Mouse (Mus musculus): Measurements from ENCODE around the gene Mrpl39. TPM values are rescaled to one million over a fixed set of nuclear protein-coding genes. Genes with fewer than 3 reads are reported as not detected.

Mrpl39 gene
- polyA plus RNA-seq, 1 experiment from 2014 or later: 56.2 TPM

DNA sequence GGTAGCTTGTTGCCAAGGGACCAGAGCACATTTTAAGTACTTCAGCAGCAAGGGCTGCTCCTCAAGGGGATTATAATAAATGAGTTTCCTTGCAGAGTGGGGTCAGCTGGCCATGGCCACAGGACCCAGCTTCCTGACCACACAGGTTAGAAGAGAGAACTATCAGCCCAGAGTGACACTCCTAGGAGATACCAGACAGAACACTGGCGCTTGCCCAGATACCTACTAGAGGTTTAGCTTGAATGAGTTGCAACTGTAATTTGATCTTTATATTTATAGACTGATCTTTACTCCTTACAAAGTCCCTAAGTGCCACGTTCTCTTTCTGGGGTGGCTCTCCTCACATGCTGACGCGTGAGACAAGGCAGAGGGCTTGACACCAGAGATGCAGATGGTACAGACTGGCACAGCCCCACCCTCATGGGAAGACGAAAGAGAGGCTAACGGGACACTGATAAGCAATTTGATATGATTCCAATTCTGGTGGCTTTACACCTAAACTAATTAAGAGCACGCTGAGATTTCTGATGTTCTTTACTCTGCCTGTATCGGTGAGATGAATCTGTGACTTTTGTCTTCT is 30.8 kb downstream of the Mrpl39 start:
- Histone ChIP-seq H3K9me3 (ENCODE audit: control insufficient read depth, low read length) (no peaks in the 10 kb centered on the region), H3K27me3 (ENCODE audit: control insufficient read depth, insufficient read depth, low read length) (peaks cover 4% of the 10 kb centered on the region; the same call in 1 of the 2 replicates), H3K27ac (ENCODE audit: low read depth, low read length) (no peak overlapping the region), H3K4me2 (replicated peaks; ENCODE audit: low read depth, low read length) (no peak overlapping the region), H3K36me3 (ENCODE audit: control insufficient read depth, insufficient read depth, low read length) (no peaks in the 10 kb centered on the region), H3K4me3 (ENCODE audit: low read depth, low read length) (no peak overlapping the region), H3K4me1 (replicated peaks; ENCODE audit: control insufficient read depth, insufficient read depth, low read length) (no peaks in the 10 kb centered on the region; the same call in 1 of the 2 replicates), H3K9ac (ENCODE audit: low read depth, low read length) (no peak overlapping the region)
- 79% methylated on average over 8 of the region's 8 CpGs for WGBS
- no peak for DNase-seq (ENCODE audit: low spot score)
- ATAC-seq (ENCODE audit: low FRiP score): no peak

DNA sequence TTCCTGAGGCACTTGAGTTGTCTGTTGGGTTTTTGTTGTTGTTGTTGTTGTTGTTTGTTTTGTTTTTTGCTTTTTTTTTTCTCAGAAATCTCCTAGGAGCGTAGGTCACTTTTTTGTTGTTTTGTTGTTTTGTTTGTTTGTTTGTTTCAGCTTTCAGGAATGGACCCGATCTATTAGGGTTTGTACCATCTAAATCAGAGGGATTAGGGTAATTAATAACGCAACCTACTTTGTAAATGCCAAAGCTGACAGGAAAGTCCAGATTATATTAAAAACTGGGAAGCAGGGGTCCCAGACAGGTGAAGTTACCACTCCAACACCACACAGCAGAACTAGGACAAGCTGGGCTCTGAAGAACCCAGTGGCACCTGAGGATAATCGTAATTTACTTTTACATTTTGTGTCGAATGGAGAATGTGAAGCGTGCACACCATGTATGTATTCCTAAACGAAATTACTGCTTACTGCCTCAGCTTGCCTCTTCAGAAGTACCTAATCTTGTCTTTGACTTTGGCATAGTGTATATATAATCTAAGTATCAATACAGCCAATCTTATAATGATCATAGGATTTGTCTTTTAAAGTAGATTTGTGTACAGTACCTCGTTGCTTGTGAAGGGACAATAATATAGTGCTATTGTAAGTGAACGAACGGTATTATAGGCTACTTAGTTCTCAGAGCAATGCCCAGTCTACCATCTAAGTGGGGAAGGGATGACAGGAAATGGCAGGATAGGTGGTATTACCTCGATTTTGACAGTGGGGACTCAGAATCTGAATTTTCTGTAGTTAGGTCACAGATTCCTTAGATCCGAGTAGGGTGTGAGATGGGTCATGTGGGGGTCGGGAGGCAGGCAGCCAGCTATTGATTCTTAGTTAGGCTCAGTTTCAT is 31.5 kb downstream of the Mrpl39 start:
- H3K9ac ChIP-seq (ENCODE audit: low read depth, low read length): no peak overlapping the region
- 66% methylated on average over 13 of the region's 13 CpGs for WGBS
- H3K4me2 ChIP-seq (replicated peaks; ENCODE audit: low read depth, low read length): peak overlapping the region; percentile 95; the same call in 1 of the 2 replicates
- no peaks in the 10 kb centered on the region for H3K9me3 ChIP-seq (ENCODE audit: control insufficient read depth, low read length)
- DNase-seq (ENCODE audit: low spot score) (peak; percentile 6), ATAC-seq (ENCODE audit: low FRiP score) (no peak)
- H3K36me3 ChIP-seq (ENCODE audit: control insufficient read depth, insufficient read depth, low read length): no peaks in the 10 kb centered on the region
- no peak overlapping the region for H3K27ac ChIP-seq (ENCODE audit: low read depth, low read length)
- peak overlapping the region; percentile 53; the same call in 1 of the 2 replicates for H3K4me3 ChIP-seq (ENCODE audit: low read depth, low read length)
- no peaks in the 10 kb centered on the region; the same call in 1 of the 2 replicates for H3K4me1 ChIP-seq (replicated peaks; ENCODE audit: control insufficient read depth, insufficient read depth, low read length)
- H3K27me3 ChIP-seq (ENCODE audit: control insufficient read depth, insufficient read depth, low read length): peaks cover 4% of the 10 kb centered on the region; the same call in 1 of the 2 replicates

DNA sequence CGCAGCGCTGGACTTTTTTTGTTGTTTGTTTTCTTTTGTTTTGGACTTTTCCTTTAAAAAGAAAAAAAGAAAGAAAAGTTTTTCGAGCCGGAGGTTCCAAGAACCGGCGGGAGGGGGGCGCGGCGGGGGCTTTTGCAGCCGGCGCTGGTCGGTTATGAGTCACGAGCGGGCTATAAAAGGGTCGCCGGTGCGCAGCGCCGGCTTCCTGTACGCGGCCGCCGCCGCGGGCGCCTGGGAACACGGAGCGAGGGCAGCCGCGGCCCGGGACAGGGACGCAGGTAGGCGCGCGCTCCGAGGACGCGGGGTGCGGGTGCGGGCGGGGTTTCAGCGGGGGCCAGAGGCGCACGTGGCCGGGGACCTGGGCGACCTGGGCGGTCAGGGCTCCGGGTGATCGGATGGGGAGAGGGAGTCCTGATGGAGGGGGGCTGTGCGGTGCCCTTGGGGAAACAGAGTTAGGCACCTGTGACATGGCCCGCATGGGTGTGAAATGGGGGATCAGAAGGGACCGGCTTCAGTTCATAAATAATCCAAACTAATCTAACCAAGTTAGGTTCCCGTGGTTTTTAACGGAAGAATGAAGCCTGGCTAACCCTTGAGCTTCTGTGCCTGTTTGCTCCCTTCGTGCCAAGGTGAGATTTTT is 32.3 kb downstream of the Mrpl39 start:
- Histone ChIP-seq H3K27me3 (ENCODE audit: control insufficient read depth, insufficient read depth, low read length) (peaks cover 4% of the 10 kb centered on the region; the same call in 1 of the 2 replicates), H3K4me3 (ENCODE audit: low read depth, low read length) (peak overlapping the region; percentile 53), H3K4me2 (replicated peaks; ENCODE audit: low read depth, low read length) (peak overlapping the region; percentile 95), H3K9me3 (ENCODE audit: control insufficient read depth, low read length) (no peaks in the 10 kb centered on the region), H3K36me3 (ENCODE audit: control insufficient read depth, insufficient read depth, low read length) (no peaks in the 10 kb centered on the region), H3K9ac (ENCODE audit: low read depth, low read length) (peak overlapping the region; percentile 44), H3K27ac (ENCODE audit: low read depth, low read length) (no peak overlapping the region), H3K4me1 (replicated peaks; ENCODE audit: control insufficient read depth, insufficient read depth, low read length) (no peaks in the 10 kb centered on the region; the same call in 1 of the 2 replicates)
- peak; percentile 88 for ATAC-seq (ENCODE audit: low FRiP score)
- WGBS: under 1% methylated on average over 55 of the region's 55 CpGs
- DNase-seq (ENCODE audit: low spot score): peak; percentile 63

DNA sequence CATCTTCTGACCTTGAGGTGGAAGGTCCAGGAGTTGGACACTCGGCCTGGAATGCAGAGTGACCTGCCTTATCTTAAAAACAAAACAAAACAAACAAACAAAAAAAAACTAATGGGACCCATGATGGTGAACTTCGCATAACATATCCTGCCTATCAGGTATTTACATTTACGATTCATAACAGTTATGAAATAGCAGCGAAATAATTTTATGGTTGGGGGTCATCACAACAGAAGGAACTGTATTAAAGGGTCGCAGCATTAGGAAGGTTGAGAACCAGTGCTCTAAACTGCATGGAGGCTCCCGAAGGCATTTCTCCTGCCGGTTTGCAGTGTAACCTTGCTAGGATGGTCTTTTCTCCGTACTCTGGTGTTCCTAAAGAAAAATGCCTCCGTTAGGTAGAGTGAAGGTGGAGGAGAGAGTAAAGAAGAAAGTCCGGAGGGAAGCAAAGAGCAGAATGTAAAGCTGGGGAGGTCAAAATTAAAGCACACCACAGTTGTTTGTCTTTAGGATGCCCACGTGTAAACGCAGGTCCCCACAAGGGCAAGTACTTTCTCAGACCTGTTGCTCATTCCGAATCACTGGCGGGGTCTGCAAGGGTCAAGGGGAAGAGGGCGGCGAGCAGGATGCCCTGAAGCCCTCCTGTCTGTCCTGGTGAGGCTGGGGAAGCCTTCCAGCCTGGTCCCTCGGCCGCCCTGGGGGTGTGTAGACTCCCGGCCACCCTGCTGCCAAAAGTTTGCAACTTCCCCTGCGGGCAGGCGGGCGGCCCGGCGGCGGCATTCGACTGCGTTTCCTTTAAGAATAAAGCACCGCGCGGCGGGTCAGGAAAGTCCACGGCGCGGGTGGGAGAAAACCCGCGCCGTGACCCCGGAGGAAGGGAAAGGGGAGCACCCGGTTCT is 33.1 kb downstream of the Mrpl39 start:
- Histone ChIP-seq H3K4me1 (replicated peaks; ENCODE audit: control insufficient read depth, insufficient read depth, low read length) (no peaks in the 10 kb centered on the region; the same call in 1 of the 2 replicates), H3K27ac (ENCODE audit: low read depth, low read length) (no peak overlapping the region), H3K9ac (ENCODE audit: low read depth, low read length) (peak overlapping the region; percentile 44), H3K27me3 (ENCODE audit: control insufficient read depth, insufficient read depth, low read length) (peaks cover 4% of the 10 kb centered on the region; the same call in 1 of the 2 replicates), H3K4me3 (ENCODE audit: low read depth, low read length) (peak overlapping the region; percentile 53), H3K4me2 (replicated peaks; ENCODE audit: low read depth, low read length) (peak overlapping the region; percentile 95), H3K9me3 (ENCODE audit: control insufficient read depth, low read length) (no peaks in the 10 kb centered on the region), H3K36me3 (ENCODE audit: control insufficient read depth, insufficient read depth, low read length) (no peaks in the 10 kb centered on the region)
- WGBS: 12% methylated on average over 39 of the region's 39 CpGs
- DNase-seq (ENCODE audit: low spot score) (peak; percentile 52), ATAC-seq (ENCODE audit: low FRiP score) (peak; percentile 65)

DNA sequence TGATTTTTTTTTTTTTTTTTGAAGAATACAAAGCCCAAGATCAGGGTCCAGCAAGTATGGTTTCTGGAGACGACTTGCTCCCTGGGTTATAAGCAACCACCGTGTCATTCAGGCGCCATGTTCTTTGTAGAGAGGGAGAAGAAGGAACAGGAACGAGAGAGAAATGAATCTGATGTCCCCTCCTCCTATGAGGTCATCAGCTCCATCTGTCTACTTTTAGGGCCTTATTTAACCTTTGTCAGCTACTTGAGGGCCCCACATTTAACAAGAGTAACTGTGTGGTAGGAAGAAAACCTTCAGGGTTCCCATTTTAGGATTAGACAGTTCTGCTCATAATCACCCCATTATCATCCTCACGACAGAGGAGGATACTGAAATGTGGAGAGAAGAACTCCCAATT is 34.5 kb downstream of the Mrpl39 start:
- Histone ChIP-seq H3K27ac (ENCODE audit: low read depth, low read length) (no peak overlapping the region), H3K4me2 (replicated peaks; ENCODE audit: low read depth, low read length) (no peak overlapping the region), H3K9ac (ENCODE audit: low read depth, low read length) (no peak overlapping the region), H3K27me3 (ENCODE audit: control insufficient read depth, insufficient read depth, low read length) (peaks cover 4% of the 10 kb centered on the region; the same call in 1 of the 2 replicates), H3K4me3 (ENCODE audit: low read depth, low read length) (no peak overlapping the region), H3K4me1 (replicated peaks; ENCODE audit: control insufficient read depth, insufficient read depth, low read length) (no peaks in the 10 kb centered on the region; the same call in 1 of the 2 replicates), H3K36me3 (ENCODE audit: control insufficient read depth, insufficient read depth, low read length) (no peaks in the 10 kb centered on the region), H3K9me3 (ENCODE audit: control insufficient read depth, low read length) (no peaks in the 10 kb centered on the region)
- no peak for ATAC-seq (ENCODE audit: low FRiP score)
- 94% methylated on average over 5 of the region's 5 CpGs for WGBS
- DNase-seq (ENCODE audit: low spot score): no peak

DNA sequence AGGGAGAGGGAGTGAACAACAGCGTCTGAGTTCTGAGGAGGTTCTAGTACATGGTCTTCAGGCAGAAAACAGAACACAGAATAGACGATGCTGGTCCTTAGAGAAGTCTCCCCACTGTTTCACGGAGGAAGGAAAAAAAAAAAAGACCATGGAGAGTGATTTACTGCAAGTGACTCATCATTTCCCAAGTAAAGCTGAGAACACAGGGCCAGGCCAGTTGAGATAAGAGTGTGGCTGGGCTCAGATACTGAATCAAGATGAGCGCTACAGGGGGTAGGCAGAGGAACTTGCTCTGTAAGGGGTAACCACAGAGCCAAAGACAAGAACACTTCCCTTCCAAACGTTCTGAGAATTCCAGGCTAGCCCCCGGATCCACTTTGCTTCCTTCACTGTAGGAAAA is 36.8 kb downstream of the Mrpl39 start:
- no peak overlapping the region for H3K4me3 ChIP-seq (ENCODE audit: low read depth, low read length)
- no peak overlapping the region for H3K9ac ChIP-seq (ENCODE audit: low read depth, low read length)
- H3K27ac ChIP-seq (ENCODE audit: low read depth, low read length): no peak overlapping the region
- no peak for ATAC-seq (ENCODE audit: low FRiP score)
- no peaks in the 10 kb centered on the region for H3K36me3 ChIP-seq (ENCODE audit: control insufficient read depth, insufficient read depth, low read length)
- H3K9me3 ChIP-seq (ENCODE audit: control insufficient read depth, low read length): no peaks in the 10 kb centered on the region
- H3K27me3 ChIP-seq (ENCODE audit: control insufficient read depth, insufficient read depth, low read length): peaks cover 4% of the 10 kb centered on the region; the same call in 1 of the 2 replicates
- no peak for DNase-seq (ENCODE audit: low spot score)
- H3K4me1 ChIP-seq (replicated peaks; ENCODE audit: control insufficient read depth, insufficient read depth, low read length): no peaks in the 10 kb centered on the region; the same call in 1 of the 2 replicates
- no peak overlapping the region for H3K4me2 ChIP-seq (replicated peaks; ENCODE audit: low read depth, low read length)
- WGBS: 66% methylated on average over 6 of the region's 6 CpGs

DNA sequence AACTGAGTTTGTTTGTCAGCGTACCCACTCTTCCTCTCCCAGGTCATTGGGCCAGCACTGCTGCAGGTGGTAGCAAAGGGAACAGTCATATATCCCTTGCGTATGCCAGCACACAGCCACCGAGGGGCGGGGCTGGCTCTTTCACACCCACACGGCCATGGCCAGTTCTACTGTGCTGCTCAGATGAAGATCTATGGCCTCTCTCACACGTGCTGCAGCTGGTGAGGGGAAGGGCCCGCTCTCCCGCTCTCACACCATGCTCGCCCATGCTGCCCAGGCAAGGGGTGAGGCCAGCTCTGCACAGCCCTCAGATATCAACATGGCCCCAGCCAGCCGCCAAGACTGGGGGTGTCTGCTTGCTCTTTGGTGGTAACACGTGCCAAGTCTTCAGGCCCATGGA is 39.4 kb downstream of the Mrpl39 start:
- Histone ChIP-seq H3K9me3 (ENCODE audit: control insufficient read depth, low read length) (no peaks in the 10 kb centered on the region), H3K27me3 (ENCODE audit: control insufficient read depth, insufficient read depth, low read length) (no peaks in the 10 kb centered on the region), H3K4me3 (ENCODE audit: low read depth, low read length) (no peak overlapping the region), H3K27ac (ENCODE audit: low read depth, low read length) (no peak overlapping the region), H3K4me2 (replicated peaks; ENCODE audit: low read depth, low read length) (no peak overlapping the region), H3K4me1 (replicated peaks; ENCODE audit: control insufficient read depth, insufficient read depth, low read length) (no peaks in the 10 kb centered on the region), H3K9ac (ENCODE audit: low read depth, low read length) (no peak overlapping the region), H3K36me3 (ENCODE audit: control insufficient read depth, insufficient read depth, low read length) (no peaks in the 10 kb centered on the region)
- DNase-seq (ENCODE audit: low spot score) (no peak), ATAC-seq (ENCODE audit: low FRiP score) (no peak; the same call in 1 of the 2 replicates)
- WGBS: 89% methylated on average over 11 of the region's 11 CpGs

DNA sequence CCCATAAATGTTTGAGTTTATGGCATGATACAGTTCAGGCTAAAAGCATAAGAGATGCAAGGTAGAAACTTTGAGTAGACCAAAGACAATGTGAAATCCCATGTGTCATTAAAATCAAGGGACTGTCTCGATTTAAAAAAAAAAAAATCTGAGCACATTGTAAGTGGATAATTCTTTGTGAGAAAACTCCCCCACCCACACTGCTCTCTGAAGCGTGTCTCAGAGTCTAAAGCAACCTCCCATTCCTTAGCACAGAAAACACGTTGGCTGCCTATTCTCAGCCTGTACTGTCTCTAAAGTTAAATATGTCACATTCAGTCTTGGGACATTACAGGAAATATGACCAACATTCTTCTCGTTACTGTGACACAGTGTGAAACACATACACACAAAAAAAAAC is 53.6 kb downstream of the Mrpl39 start:
- ATAC-seq (ENCODE audit: low FRiP score) (no peak), DNase-seq (ENCODE audit: low spot score) (no peak)
- H3K27me3 ChIP-seq (ENCODE audit: control insufficient read depth, insufficient read depth, low read length): no peaks in the 10 kb centered on the region
- H3K36me3 ChIP-seq (ENCODE audit: control insufficient read depth, insufficient read depth, low read length): no peaks in the 10 kb centered on the region
- no peak overlapping the region for H3K4me3 ChIP-seq (ENCODE audit: low read depth, low read length)
- no peak overlapping the region for H3K9ac ChIP-seq (ENCODE audit: low read depth, low read length)
- no peak overlapping the region for H3K4me2 ChIP-seq (replicated peaks; ENCODE audit: low read depth, low read length)
- no peaks in the 10 kb centered on the region for H3K4me1 ChIP-seq (replicated peaks; ENCODE audit: control insufficient read depth, insufficient read depth, low read length)
- no peaks in the 10 kb centered on the region for H3K9me3 ChIP-seq (ENCODE audit: control insufficient read depth, low read length)
- H3K27ac ChIP-seq (ENCODE audit: low read depth, low read length): no peak overlapping the region
- 79% methylated on average over 4 of the region's 4 CpGs for WGBS

Measured in hindbrain, embryonic 11.5 days (tissue).